Mouse (Mus musculus) central nervous system, embryonic 18 days (tissue): ENCODE measurements around the gene Ropn1l. TPM values are rescaled to one million over a fixed set of nuclear protein-coding genes. Genes with fewer than 3 reads are reported as not detected.

Experiments used
- polyA plus RNA-seq: library from polyadenylated mRNA; depleted of rRNA; stranded (reverse); fragments of >200 nt; gene quantifications from 2 replicates; pipeline ENCODE4 v1.2.3, GENCODE M21; 2012; rRNA removed

Gene Ropn1l
- polyA plus RNA-seq = 1.3 and 1.5 TPM in 2 replicates

GRCm38 (mm10) chr15:31453098-31453916, at the start of gene Ropn1l:
TSS of gene Ropn1l (minus strand) at chr15:31453737.

Other genes starting within 250 kb of the Ropn1l start
- gene Dap, start 229.4 kb downstream of the Ropn1l start, polyA plus RNA-seq = 13.4 and 20.2 TPM in 2 replicates
- gene Ankrd33b, start 86.0 kb downstream of the Ropn1l start, polyA plus RNA-seq = 0.43 and 0.44 TPM in 2 replicates
- gene March6, start 77.3 kb upstream of the Ropn1l start, polyA plus RNA-seq = 90.0 and 92.4 TPM in 2 replicates
- 17.4 and 18.8 TPM in 2 replicates for gene Cmbl, start 111.7 kb upstream of the Ropn1l start, polyA plus RNA-seq
- gene Cct5, start 148.1 kb upstream of the Ropn1l start, polyA plus RNA-seq = 369 and 395 TPM in 2 replicates
- 12.1 and 13.6 TPM in 2 replicates for gene Fam173b, start 148.1 kb upstream of the Ropn1l start, polyA plus RNA-seq